Mouse (Mus musculus) intestine, embryonic 15.5 days (tissue): Measurements from ENCODE around the gene Efcab3. TPM values are rescaled to one million over a fixed set of nuclear protein-coding genes. Genes with fewer than 3 reads are reported as not detected.
"Not testable (repeated sequence)": the region's sequence is repeated elsewhere in the genome, so short reads cannot be mapped to it uniquely, and the experiment has no call there.

Source experiments
- ATAC-seq: fragments of 200-750 bp; cut with Nextera tagmentation; 2 replicates; pipeline ENCODE4 v1.8.0; 2017; ENCODE audit warnings: moderate TSS enrichment, moderate library complexity
- H3K27ac ChIP-seq: fragments of 300-500 bp; sonication (generic); 2 replicates; pipeline ENCODE4 v1.5.1; 2015; ENCODE audit warnings: mild to moderate bottlenecking, inconsistent platforms
- H3K27me3 ChIP-seq: fragments of 300-500 bp; sonication (generic); replicated peaks from 2 replicates; pipeline ENCODE4 v1.6.1; 2015; ENCODE audit warnings: inconsistent platforms
- H3K36me3 ChIP-seq: fragments of 300-500 bp; sonication (generic); 2 replicates; pipeline ENCODE4 v1.6.1; 2015; ENCODE audit warnings: inconsistent platforms
- H3K4me1 ChIP-seq: fragments of 300-500 bp; sonication (generic); replicated peaks from 2 replicates; pipeline ENCODE4 v1.6.1; 2015; ENCODE audit warnings: inconsistent platforms
- H3K4me2 ChIP-seq: fragments of 300-500 bp; sonication (generic); replicated peaks from 2 replicates; pipeline ENCODE4 v1.6.1; 2015; ENCODE audit warnings: mild to moderate bottlenecking, inconsistent platforms
- H3K4me3 ChIP-seq: fragments of 300-500 bp; sonication (generic); replicated peaks from 2 replicates; pipeline ENCODE4 v1.5.1; 2015; ENCODE audit warnings: inconsistent platforms
- H3K9ac ChIP-seq: fragments of 300-500 bp; sonication (generic); 2 replicates; pipeline ENCODE4 v1.6.1; 2015; ENCODE audit warnings: inconsistent platforms
- H3K9me3 ChIP-seq: fragments of 300-500 bp; sonication (generic); 2 replicates; pipeline ENCODE4 v1.6.1; 2016; ENCODE audit warnings: inconsistent platforms
- WGBS: fragments of 180-500 bp; shearing (Covaris S2); methylation state at CpG from one replicate; pipeline ENCODE4 v1.1.7; 2015; 5-methylcytosine and 5-hydroxymethylcytosine counted together
- polyA plus RNA-seq: library from polyadenylated mRNA; unstranded; fragments of >200 nt; fragmentation: Nextera tagmentation; extraction: Ambion mirVana; gene quantifications from 2 replicates; pipeline ENCODE4 v1.2.1, GENCODE M21; 2015

The Efcab3 gene
- polyA plus RNA-seq, 1 experiment from 2014 or later: 0.64 TPM

GRCm38 (mm10) chr11:105125735-105126519, 62.5 kb downstream of the Efcab3 start, which contains the start of gene Mettl2:
Gene Mettl2 (plus strand): TSS chr11:105126425.
- WGBS: 2% methylated on average over 37 of the region's 38 CpGs
- Histone ChIP-seq H3K27me3 (no peaks in the 10 kb centered on the region), H3K4me3 (peak within 1 kb of the TSS; percentile 97), H3K9me3 (no peaks in the 10 kb centered on the region), H3K4me2 (peak within 1 kb of the TSS; percentile 76), H3K9ac (peak within 1 kb of the TSS; percentile 73), H3K4me1 (peaks cover 11% of the 10 kb centered on the region), H3K27ac (peak within 1 kb of the TSS; percentile 84), H3K36me3 (0 out of 2 replicates have a peak, but pooled peaks cover 5% of the 10 kb centered on the region)
- peak; percentile 95 for ATAC-seq

- no peak overlapping the region for H3K27ac ChIP-seq
- no peaks in the 10 kb centered on the region for H3K27me3 ChIP-seq
- peak; percentile 47 for ATAC-seq
- H3K4me1 ChIP-seq: peaks cover 11% of the 10 kb centered on the region
- H3K36me3 ChIP-seq: peaks cover 9% of the 10 kb centered on the region
- peak overlapping the region; percentile 75 for H3K4me2 ChIP-seq
- 0% methylated on average over 49 of the region's 49 CpGs for WGBS
- H3K4me3 ChIP-seq: peak overlapping the region; percentile 97
- no peaks in the 10 kb centered on the region for H3K9me3 ChIP-seq
- H3K9ac ChIP-seq: peak overlapping the region; percentile 73
Measured at GRCm38 (mm10) chr11:105126520-105127029, 63.2 kb downstream of the Efcab3 start.

DNA sequence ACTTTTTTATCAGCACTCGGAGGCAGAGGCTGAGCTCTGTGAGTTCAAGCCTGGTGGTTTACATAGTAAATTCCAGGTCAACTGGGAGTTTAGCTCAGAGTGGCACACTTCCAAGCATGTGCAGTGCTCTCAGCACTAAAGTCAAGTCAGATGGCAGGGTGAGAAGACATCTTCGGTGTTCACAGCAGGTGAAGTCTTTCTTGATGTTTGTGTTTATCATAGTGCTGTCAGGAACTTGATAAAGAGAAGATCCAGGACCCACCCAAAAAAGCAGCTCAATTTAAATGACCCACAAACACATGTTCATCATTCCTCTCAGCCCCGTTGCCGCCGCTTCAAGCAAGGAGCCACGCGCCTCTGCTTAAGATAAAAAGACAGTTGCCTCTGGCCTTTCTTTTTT, 72.3 kb downstream of the Efcab3 start:
- no peak overlapping the region for H3K4me3 ChIP-seq
- no peak for ATAC-seq
- no peak overlapping the region for H3K27ac ChIP-seq
- H3K4me2 ChIP-seq: no peak overlapping the region
- no peaks in the 10 kb centered on the region for H3K4me1 ChIP-seq
- H3K36me3 ChIP-seq: peaks cover 44% of the 10 kb centered on the region
- H3K9ac ChIP-seq: no peak overlapping the region
- H3K27me3 ChIP-seq: no peaks in the 10 kb centered on the region
- H3K9me3 ChIP-seq: no peaks in the 10 kb centered on the region
- WGBS: 83% methylated on average over 7 of the region's 7 CpGs

DNA sequence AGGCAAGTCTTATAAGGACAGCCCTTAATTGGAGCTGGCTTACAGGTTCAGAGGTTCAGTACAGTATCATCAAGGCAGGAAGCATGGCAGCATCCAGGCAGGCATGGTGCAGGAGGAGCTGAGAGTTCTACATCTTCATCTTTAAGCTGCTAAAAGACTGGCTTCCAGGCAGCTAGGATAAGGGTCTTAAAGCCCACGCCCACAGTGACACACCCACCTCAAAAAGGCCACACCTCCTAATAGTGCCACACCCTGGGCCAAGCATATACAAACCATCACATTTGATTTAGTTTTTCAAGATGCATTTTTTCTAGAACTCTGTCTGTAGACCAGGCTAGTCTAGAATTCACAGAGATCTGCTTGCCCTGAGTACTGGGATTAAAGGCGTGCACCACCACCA, 73.9 kb downstream of the Efcab3 start:
- not testable (repeated sequence) for H3K4me3 ChIP-seq, H3K9ac ChIP-seq, H3K27me3 ChIP-seq, H3K9me3 ChIP-seq, ATAC-seq, H3K4me1 ChIP-seq, H3K4me2 ChIP-seq, H3K27ac ChIP-seq
- H3K36me3 ChIP-seq: peaks cover 40% of the 10 kb centered on the region
- WGBS: 91% methylated on average over 2 of the region's 2 CpGs

GRCm38 (mm10) chr11:105140512-105140911, 77.1 kb downstream of the Efcab3 start:
- not testable (repeated sequence) for H3K4me3 ChIP-seq, H3K27me3 ChIP-seq, ATAC-seq, H3K27ac ChIP-seq, H3K9me3 ChIP-seq, H3K4me1 ChIP-seq, H3K9ac ChIP-seq, H3K4me2 ChIP-seq
- 94% methylated on average over 8 of the region's 8 CpGs for WGBS
- H3K36me3 ChIP-seq: peaks cover 21% of the 10 kb centered on the region

DNA sequence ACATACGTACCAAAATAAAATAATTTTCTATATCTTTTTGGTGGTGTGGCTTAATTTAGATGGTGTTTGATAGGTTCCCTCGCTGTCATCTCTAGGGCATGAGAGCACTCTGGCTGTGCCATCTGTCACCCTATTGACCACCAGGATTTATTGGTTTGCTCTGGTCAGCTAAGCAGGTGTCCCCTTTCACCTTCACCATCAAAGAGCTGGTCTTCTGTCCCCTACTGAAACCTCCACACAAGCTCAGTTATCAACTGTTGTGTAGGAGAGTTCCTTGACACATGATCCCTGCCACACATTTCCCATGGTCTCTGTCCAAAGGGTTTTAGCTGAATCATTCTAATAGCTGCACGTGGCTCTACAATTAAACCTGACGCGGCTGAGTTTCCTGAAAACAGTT, 77.7 kb downstream of the Efcab3 start:
- no peaks in the 10 kb centered on the region for H3K27me3 ChIP-seq
- no peak for ATAC-seq
- no peaks in the 10 kb centered on the region for H3K9me3 ChIP-seq
- H3K27ac ChIP-seq: no peak overlapping the region
- no peaks in the 10 kb centered on the region for H3K4me1 ChIP-seq
- no peak overlapping the region for H3K9ac ChIP-seq
- 93% methylated on average over 5 of the region's 5 CpGs for WGBS
- peaks cover 16% of the 10 kb centered on the region for H3K36me3 ChIP-seq
- H3K4me3 ChIP-seq: no peak overlapping the region
- no peak overlapping the region for H3K4me2 ChIP-seq

DNA sequence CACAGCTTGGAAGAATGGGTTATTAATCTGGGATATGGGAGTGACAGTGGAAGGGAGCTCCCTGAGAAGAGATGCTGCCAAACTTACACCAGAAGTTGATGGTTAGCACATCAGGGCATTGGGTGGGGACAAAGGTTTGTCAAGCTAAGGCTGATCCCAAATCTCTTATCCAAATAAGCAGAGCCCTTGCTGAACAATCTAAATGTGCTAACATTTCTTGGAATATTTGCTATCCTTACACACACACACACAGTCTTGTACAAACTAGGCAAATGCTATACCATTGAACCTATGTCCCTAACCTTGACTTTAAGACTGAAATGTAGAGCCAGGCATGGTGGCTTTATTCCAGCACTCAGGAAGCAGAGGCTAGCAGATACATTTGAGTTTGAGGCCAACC, 80.2 kb downstream of the Efcab3 start:
- no peak overlapping the region for H3K27ac ChIP-seq
- no peaks in the 10 kb centered on the region for H3K4me1 ChIP-seq
- no peak overlapping the region for H3K4me3 ChIP-seq
- no peak overlapping the region for H3K9ac ChIP-seq
- no peak overlapping the region for H3K4me2 ChIP-seq
- H3K27me3 ChIP-seq: no peaks in the 10 kb centered on the region
- peaks cover 5% of the 10 kb centered on the region; the same call in 1 of the 2 replicates for H3K36me3 ChIP-seq
- H3K9me3 ChIP-seq: no peaks in the 10 kb centered on the region
- no peak for ATAC-seq

DNA sequence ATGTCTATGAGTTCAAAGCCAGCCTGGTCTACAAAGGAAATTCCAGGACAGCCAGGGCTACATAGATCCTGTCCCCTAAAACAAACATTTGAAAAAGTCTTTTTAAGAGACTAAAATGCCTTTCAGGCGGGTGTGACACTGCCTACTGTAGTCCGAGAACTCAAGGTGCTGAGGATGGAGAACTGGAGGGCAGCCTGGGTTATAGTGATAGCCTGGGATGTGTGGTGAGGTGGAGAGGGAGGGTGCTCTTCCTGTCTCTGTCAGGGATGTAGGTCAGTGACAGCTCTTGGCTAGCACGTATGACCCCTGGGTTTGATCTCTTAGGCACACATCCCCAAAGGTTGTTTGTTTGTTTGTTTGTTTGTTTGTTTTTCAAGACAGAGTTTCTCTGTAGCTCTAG, 80.7 kb downstream of the Efcab3 start:
- ATAC-seq: no peak
- Histone ChIP-seq H3K9me3 (no peaks in the 10 kb centered on the region), H3K9ac (no peak overlapping the region), H3K36me3 (peaks cover 5% of the 10 kb centered on the region; the same call in 1 of the 2 replicates), H3K4me2 (no peak overlapping the region), H3K27me3 (no peaks in the 10 kb centered on the region), H3K4me1 (no peaks in the 10 kb centered on the region), H3K27ac (no peak overlapping the region), H3K4me3 (no peak overlapping the region)
- WGBS: 87% methylated on average over 3 of the region's 3 CpGs

DNA sequence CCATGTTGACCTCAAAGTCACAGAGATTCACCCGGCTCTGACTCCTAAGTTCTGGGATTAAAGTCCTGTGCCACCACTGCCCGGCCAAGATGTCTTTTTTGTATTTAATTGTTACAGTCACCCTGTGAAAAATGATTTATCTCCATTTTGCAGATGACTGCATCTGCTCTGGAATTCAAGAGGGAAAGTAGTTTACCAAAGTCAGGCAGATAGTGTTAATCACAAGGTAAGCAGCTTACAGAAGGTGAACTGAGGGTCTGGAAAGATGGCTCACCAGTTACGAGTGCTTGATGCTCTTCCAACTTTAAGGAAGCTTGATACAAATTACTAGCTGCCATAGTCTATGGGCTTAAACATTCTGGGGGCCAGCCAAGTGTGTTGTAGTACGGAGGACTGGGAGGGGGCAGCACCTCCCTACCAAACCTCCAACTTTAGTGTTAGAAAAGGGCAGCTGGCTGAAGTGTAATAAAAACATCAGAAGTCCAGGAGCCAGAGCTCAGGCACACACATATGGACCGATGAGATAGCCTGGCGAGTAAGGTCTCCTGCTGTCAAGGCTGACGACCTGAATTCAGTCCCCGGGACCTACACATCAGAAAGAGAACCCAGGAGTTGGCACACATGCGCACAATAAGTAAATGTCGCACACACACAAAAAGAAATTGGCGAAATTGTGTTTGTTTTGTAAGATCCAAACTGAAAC, 81.3 kb downstream of the Efcab3 start:
- Histone ChIP-seq H3K9me3 (no peaks in the 10 kb centered on the region), H3K27ac (no peak overlapping the region), H3K4me1 (no peaks in the 10 kb centered on the region), H3K36me3 (peaks cover 5% of the 10 kb centered on the region; the same call in 1 of the 2 replicates), H3K4me2 (no peak overlapping the region), H3K9ac (no peak overlapping the region), H3K4me3 (no peak overlapping the region), H3K27me3 (no peaks in the 10 kb centered on the region)
- no peak for ATAC-seq
- WGBS: 71% methylated on average over 11 of the region's 11 CpGs

- Histone ChIP-seq H3K27ac (no peak overlapping the region), H3K9ac (no peak overlapping the region), H3K27me3 (no peaks in the 10 kb centered on the region), H3K4me2 (no peak overlapping the region), H3K9me3 (no peaks in the 10 kb centered on the region), H3K4me1 (no peaks in the 10 kb centered on the region), H3K36me3 (peaks cover 5% of the 10 kb centered on the region; the same call in 1 of the 2 replicates), H3K4me3 (no peak overlapping the region)
- 77% methylated on average over 10 of the region's 10 CpGs for WGBS
- no peak for ATAC-seq
Measured at GRCm38 (mm10) chr11:105145211-105145610, 81.8 kb downstream of the Efcab3 start.

DNA sequence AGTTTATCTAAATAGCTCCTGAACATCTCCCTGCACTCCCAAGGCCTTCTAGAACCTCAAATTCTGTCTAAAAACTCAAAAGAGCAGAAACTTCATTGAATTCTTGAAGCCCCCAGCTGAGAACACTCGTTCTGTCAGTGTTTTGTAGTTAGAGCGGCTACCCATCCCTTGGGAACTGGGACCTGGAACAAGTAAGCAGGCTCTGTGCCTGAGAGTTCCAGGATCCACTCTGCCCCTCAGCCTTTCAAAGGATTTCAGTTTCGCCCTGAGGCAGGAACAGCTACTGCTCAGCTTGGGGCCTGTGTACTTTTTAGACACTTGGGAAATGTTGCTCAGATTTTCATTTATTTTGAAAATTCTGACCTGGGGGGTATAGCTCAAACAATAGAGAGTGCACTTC, 83.2 kb downstream of the Efcab3 start, which contains the start of gene Gm10842:
Gm10842 (plus strand) TSS at position 301 of the 400 bp plus-strand sequence.
- no peak for ATAC-seq
- 85% methylated on average over 3 of the region's 3 CpGs for WGBS
- H3K4me1 ChIP-seq: no peaks in the 10 kb centered on the region

GRCm38 (mm10) chr11:105149353-105149752, 86.0 kb downstream of the Efcab3 start:
- no peak for ATAC-seq
- Histone ChIP-seq H3K27me3 (no peaks in the 10 kb centered on the region), H3K4me2 (no peak overlapping the region), H3K4me1 (peaks cover 10% of the 10 kb centered on the region; the same call in 1 of the 2 replicates), H3K4me3 (no peak overlapping the region), H3K9me3 (no peaks in the 10 kb centered on the region), H3K36me3 (no peaks in the 10 kb centered on the region), H3K27ac (no peak overlapping the region), H3K9ac (no peak overlapping the region)
- WGBS: 63% methylated on average over 3 of the region's 3 CpGs

More for the DNA sequence above, 83.2 kb downstream of the Efcab3 start, which contains the start of gene Gm10842:
- no peak within 1 kb of the TSS for H3K4me3 ChIP-seq
- H3K27ac ChIP-seq: no peak within 1 kb of the TSS
- H3K9ac ChIP-seq: no peak within 1 kb of the TSS
- H3K9me3 ChIP-seq: no peaks in the 10 kb centered on the region
- no peaks in the 10 kb centered on the region for H3K36me3 ChIP-seq
- H3K4me2 ChIP-seq: no peak within 1 kb of the TSS
- no peaks in the 10 kb centered on the region for H3K27me3 ChIP-seq
